Mouse (Mus musculus): ENCODE results near the gene Fam71e2. TPM values are rescaled to one million over a fixed set of nuclear protein-coding genes. Genes with fewer than 3 reads are reported as not detected.
A peak's percentile ranks its signal among the peaks of the same experiment; 100 is the strongest.

Fam71e2 gene
- polyA plus RNA-seq, 1 experiment from 2014 or later, result not detected

DNA sequence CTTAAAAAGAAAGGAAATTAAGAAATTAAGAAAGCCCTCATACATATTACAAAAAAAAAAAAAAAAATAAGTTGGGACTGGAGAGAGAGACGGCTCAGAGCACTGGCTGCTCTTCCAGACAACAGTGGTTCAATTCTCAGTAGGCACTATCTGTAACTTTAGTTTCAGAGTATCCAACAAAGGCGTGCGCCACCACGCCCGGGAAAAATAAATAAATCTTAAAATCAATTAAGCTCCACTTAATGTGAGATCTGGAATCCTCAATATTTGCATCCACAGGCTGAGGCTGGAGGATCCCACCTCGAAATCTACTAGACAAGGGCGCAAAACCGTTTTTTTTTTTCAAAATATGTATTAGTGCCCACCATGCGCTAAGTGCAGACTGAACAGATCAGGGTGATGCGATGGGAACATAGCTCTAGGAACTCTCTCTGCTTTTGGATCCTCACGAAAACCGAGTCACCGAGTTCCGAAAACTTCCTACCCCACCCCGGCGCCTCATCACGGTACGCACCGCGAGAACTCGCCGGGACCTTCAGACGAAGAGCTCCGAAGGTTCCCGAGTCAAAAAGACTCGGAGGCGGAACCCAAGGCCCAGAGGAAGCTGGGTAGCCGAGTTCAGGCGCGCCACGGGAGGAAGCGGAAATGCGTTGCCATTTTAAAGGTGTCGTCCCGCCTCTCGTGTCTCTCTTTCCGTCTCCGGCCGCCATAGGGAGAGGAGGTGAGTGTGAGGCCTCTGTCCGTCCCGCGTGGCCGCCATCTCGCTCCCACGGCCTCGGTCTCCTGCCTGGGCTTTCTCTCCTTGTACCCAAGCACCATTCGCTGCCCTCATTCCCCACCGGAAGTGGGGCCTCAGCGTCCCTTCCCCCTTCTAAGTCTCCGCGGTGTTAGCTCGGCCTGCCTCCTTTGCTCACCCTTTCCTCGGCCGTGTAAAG is 21.4 kb upstream of the Fam71e2 start, which contains the start of gene Rpl28:
Gene Rpl28, plus strand, starts transcription at position 597 of the 935 bp plus-strand sequence.
- peak within 1 kb of the TSS; percentile 90 for H3K27ac ChIP-seq
- peaks cover 19% of the 10 kb centered on the region for H3K36me3 ChIP-seq (replicated peaks)
- H3K4me1 ChIP-seq, result peaks cover 26% of the 10 kb centered on the region
- 2% methylated on average over 54 of the region's 54 CpGs for WGBS
- H3K9me3 ChIP-seq, result no peaks in the 10 kb centered on the region
- 0 out of 2 replicates have a peak, but pooled peaks cover 2% of the 10 kb centered on the region for H3K27me3 ChIP-seq (replicated peaks)
- H3K4me3 ChIP-seq, result peak within 1 kb of the TSS; percentile 92
- peak within 1 kb of the TSS; percentile 95 for H3K9ac ChIP-seq
- ATAC-seq (replicated peaks), result peak; percentile 89
- peak within 1 kb of the TSS; percentile 77 for H3K4me2 ChIP-seq

DNA sequence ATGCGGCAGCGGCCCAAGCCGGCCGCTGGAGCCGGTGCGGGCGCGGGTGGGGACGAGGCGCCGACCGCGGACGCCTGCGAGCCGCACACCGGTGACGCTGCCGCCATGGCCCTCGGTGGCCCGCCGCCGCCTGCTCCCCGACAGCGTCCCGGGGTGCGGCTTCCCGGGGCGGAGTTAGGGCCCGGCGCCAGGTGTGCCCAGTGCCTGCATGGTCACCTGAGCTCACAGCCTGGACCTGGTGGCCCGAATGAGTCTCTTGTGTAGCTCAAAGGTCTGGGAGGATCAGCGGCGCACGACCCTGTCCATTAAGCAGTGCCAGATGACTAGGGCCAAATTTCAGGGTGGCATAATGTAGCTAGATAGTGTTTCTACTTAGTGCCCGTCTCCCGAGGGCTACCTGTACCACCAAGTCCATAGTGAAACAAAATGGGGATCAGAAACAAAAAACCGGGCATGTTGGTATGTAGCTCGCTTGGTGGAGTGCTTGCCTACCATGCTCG is 18.4 kb upstream of the Fam71e2 start, which contains the start of gene Tmem238:
Gene Tmem238, minus strand, starts transcription at position 221 of the 500 bp plus-strand sequence.
- Histone ChIP-seq H3K27ac (peak within 1 kb of the TSS; percentile 64), H3K27me3 (replicated peaks) (0 out of 2 replicates have a peak, but pooled peaks cover 2% of the 10 kb centered on the region), H3K9me3 (no peaks in the 10 kb centered on the region), H3K4me1 (peaks cover 21% of the 10 kb centered on the region), H3K36me3 (replicated peaks) (peaks cover 1% of the 10 kb centered on the region; the same call in 1 of the 2 replicates), H3K9ac (peak within 1 kb of the TSS; percentile 71), H3K4me2 (peak within 1 kb of the TSS; percentile 84), H3K4me3 (peak within 1 kb of the TSS; percentile 48)
- WGBS, result 9% methylated on average over 40 of the region's 40 CpGs
- ATAC-seq (replicated peaks), result peak; percentile 8; the same call in 1 of the 2 replicates

DNA sequence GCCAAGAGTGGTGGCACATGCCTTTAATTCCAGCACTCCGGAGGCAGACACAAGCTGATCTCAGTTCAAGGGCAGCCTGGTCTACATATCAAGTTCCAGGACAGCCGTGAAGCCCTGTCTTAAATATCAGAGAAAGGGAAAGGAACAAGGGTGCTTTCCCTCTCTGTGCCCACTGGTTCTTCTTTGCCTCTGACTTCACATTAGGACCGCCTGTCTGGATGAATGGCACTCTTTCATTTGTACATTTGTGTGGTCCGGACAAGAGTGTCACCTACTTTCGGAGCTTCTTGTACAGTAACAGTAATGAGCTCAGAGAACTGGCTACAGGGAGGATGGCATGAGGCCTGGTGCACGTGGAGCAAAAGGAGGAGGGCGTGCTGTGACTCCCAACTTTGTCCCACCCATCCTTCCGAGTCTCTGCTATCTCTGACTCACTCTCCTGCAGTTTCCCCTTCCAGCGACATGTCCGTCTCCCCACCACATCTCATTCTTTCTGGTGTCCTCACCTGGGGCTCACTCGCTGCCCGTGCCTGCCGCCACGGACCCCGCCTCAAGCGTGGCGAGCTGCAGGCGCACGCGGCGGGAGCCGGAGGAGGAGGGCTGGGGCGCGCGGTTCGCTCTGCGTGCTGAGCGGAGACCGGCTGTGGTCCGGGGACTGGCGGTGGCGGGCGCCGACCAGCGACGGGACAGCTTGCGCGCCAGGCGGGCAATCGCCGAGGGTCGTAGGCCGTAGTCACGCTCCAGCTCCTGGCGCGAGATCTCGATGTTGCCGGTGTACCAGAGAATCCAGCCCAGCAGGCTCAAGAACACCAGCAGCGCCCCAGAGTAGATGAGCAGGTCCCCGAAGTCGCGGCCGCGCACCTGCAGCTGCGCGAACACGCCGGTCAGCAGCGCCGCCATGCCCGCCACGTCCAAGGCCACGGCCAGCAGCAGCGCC is 17.7 kb upstream of the Fam71e2 start:
- H3K27ac ChIP-seq, result peak overlapping the region; percentile 64
- WGBS, result 2% methylated on average over 64 of the region's 64 CpGs

DNA sequence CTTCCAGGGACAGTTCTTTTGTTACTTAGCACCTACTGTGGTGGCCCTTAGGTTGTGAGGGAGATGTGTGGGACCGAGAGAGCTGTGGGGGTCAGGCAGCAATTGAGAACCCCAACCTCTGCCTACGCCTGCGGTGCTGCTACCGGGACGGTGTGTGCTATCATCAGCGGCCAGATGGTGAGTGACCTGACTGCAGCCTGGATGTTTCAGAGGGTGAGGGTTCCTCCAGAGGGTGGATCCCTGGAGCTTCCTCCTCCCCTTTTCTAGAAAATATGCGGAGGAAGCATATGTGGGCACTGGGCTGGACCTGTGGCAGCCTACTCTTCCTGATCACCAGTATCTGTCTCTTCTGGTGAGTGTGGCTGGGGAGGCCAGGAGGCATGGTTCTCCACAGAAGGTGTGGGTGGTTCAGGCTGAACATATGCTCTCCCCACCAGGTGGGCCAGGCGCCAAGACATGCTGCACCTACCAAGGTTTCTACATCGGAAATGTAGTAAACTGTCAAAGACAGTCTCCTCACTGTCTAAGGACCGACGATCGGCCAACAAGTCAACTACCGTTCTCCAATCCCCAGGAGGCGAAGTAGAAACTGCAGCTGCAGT is 12.7 kb upstream of the Fam71e2 start:
- Histone ChIP-seq H3K4me2 (no peak overlapping the region), H3K27me3 (replicated peaks) (peaks cover 14% of the 10 kb centered on the region; the same call in 1 of the 2 replicates), H3K4me3 (no peak overlapping the region), H3K27ac (no peak overlapping the region), H3K9me3 (no peaks in the 10 kb centered on the region), H3K9ac (no peak overlapping the region), H3K4me1 (peaks cover 5% of the 10 kb centered on the region), H3K36me3 (replicated peaks) (no peaks in the 10 kb centered on the region)
- ATAC-seq (replicated peaks), result no peak
- WGBS, result 86% methylated on average over 14 of the region's 14 CpGs

More for the DNA sequence above, 17.7 kb upstream of the Fam71e2 start:
- Histone ChIP-seq H3K36me3 (replicated peaks) (no peaks in the 10 kb centered on the region), H3K4me2 (peak overlapping the region; percentile 84), H3K4me1 (peaks cover 14% of the 10 kb centered on the region), H3K27me3 (replicated peaks) (0 out of 2 replicates have a peak, but pooled peaks cover 2% of the 10 kb centered on the region), H3K9me3 (no peaks in the 10 kb centered on the region), H3K9ac (peak overlapping the region; percentile 71), H3K4me3 (peak overlapping the region; percentile 48)
- peak; percentile 34 for ATAC-seq (replicated peaks)

DNA sequence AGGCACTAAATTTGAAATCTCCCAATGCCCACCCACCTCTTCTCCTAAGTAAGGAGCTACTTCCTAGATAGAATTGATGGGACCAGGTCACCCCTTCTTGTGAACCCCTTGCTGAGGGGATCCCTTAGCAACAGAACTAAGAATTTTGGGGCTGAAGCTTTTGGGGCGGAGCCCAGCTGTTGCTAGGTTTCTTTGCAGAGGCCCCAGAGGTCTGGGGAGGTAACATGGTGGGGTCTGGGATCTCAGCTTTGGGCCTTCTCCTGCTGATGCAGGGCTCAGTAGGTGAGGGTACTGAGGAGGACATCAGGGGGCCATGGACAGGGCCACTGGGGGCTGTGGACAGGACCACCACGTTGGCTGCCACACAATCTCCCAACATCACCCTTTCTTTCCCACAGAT is 11.7 kb upstream of the Fam71e2 start, which contains the start of the genes Il11 and Tmem190:
Gene Il11, minus strand, starts transcription at position 101 of the 400 bp plus-strand sequence.
Gene Tmem190, plus strand, starts transcription at position 179 of the 400 bp plus-strand sequence.
- WGBS, result 71% methylated on average over 2 of the region's 2 CpGs
- no peaks in the 10 kb centered on the region for H3K4me1 ChIP-seq

DNA sequence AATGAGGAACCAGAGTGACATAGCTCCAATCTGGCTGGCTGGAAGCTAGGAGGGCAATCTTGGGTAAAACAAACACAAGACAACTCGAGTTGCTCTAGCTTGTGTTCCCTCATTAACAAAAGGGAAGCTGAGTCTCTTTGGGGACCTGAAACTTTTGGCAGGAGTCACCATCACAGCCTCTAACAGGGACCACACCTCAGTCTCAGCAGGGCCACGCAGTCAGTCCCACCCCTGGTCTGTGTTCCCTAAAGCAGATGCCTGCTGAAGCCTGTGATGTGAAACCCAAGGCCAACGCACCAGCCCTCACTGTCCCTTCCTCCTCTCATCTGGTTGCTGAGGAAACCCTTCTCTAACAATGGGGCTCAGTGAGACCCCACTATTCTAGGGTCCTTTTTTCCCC is 11.0 kb upstream of the Fam71e2 start:
- Histone ChIP-seq H3K4me1 (peaks cover 5% of the 10 kb centered on the region; the same call in 1 of the 2 replicates), H3K9me3 (no peaks in the 10 kb centered on the region), H3K9ac (no peak overlapping the region), H3K27ac (no peak overlapping the region), H3K36me3 (replicated peaks) (no peaks in the 10 kb centered on the region), H3K27me3 (replicated peaks) (peaks cover 28% of the 10 kb centered on the region), H3K4me3 (no peak overlapping the region), H3K4me2 (no peak overlapping the region)
- no peak for ATAC-seq (replicated peaks)
- WGBS, result 58% methylated on average over 3 of the region's 3 CpGs

More for the DNA sequence above, 11.7 kb upstream of the Fam71e2 start, which contains the start of the genes Il11 and Tmem190:
- H3K36me3 ChIP-seq (replicated peaks), result no peaks in the 10 kb centered on the region
- H3K4me2 ChIP-seq, result no peak within 1 kb of the TSS
- no peak for ATAC-seq (replicated peaks)
- no peak within 1 kb of the TSS for H3K27ac ChIP-seq
- peaks cover 24% of the 10 kb centered on the region for H3K27me3 ChIP-seq (replicated peaks)
- H3K9me3 ChIP-seq, result no peaks in the 10 kb centered on the region
- H3K4me3 ChIP-seq, result no peak within 1 kb of the TSS
- H3K9ac ChIP-seq, result no peak within 1 kb of the TSS

DNA sequence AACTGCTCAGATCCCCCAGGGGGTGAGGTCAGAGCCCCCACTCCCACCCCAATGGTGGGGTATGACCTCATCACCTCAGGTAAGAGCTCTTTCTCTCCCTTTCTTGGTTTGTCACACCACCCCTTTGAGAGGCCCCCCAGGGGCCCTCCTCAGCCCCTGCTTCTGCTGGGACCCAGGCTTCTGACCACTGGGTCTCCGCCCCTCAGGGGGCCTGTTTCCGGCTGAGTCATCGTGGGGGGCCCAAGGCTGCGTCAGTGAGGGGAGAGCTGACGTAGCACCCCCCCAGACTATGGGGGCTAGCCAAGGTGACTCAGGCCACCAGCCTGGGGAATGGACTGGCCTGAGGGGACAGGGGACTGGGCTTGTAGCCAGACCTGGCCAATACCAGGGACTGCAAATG is 8.8 kb upstream of the Fam71e2 start:
- 33% methylated on average over 5 of the region's 5 CpGs for WGBS
- Histone ChIP-seq H3K27me3 (replicated peaks) (peaks cover 47% of the 10 kb centered on the region), H3K4me1 (peaks cover 10% of the 10 kb centered on the region; the same call in 1 of the 2 replicates), H3K9ac (no peak overlapping the region), H3K4me3 (no peak overlapping the region), H3K4me2 (no peak overlapping the region), H3K9me3 (no peaks in the 10 kb centered on the region), H3K36me3 (replicated peaks) (no peaks in the 10 kb centered on the region), H3K27ac (no peak overlapping the region)
- ATAC-seq (replicated peaks), result no peak

DNA sequence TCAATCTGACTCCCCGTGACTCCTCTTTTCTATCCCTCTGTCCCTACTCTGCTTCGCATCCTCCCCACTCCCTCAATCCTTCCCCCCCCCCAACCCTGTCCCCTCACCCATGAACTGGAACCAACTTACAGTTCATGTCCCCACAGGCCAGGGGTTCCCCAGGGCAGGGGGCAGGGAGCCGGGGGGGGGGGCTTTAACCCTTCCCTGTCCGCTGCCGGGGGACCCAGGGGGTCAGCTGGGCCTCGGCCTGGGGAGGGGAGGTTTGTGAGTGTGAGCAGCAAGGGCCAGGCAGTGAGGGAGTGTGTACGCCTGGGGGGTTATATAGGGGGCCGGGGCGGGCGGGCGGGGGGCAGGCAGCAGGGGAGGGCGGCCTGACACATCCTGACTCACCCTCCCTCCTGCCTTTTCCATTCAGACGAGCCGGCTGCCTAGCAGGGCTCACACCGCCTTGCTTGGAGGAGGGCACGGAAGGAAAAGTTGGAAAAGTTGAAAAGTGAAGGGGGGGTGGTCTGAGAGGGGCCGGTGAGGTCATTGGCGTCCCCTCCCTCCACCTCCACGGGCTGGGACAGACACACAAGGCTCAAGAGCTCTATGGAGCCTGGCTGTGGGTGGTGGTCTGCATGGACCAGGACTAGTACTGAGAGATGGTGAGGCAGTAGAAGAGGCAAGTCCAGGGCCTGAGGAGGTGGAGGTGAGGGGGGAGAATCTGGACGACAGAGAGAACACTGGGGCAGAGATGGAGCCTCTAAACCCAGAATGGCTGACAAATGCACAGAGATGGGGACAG is 6.9 kb upstream of the Fam71e2 start:
- Histone ChIP-seq H3K4me2 (no peak overlapping the region), H3K36me3 (replicated peaks) (no peaks in the 10 kb centered on the region), H3K27me3 (replicated peaks) (peaks cover 47% of the 10 kb centered on the region), H3K9ac (no peak overlapping the region), H3K27ac (no peak overlapping the region), H3K9me3 (no peaks in the 10 kb centered on the region), H3K4me1 (peaks cover 10% of the 10 kb centered on the region; the same call in 1 of the 2 replicates), H3K4me3 (no peak overlapping the region)
- no peak for ATAC-seq (replicated peaks)
- 1% methylated on average over 15 of the region's 20 CpGs for WGBS

DNA sequence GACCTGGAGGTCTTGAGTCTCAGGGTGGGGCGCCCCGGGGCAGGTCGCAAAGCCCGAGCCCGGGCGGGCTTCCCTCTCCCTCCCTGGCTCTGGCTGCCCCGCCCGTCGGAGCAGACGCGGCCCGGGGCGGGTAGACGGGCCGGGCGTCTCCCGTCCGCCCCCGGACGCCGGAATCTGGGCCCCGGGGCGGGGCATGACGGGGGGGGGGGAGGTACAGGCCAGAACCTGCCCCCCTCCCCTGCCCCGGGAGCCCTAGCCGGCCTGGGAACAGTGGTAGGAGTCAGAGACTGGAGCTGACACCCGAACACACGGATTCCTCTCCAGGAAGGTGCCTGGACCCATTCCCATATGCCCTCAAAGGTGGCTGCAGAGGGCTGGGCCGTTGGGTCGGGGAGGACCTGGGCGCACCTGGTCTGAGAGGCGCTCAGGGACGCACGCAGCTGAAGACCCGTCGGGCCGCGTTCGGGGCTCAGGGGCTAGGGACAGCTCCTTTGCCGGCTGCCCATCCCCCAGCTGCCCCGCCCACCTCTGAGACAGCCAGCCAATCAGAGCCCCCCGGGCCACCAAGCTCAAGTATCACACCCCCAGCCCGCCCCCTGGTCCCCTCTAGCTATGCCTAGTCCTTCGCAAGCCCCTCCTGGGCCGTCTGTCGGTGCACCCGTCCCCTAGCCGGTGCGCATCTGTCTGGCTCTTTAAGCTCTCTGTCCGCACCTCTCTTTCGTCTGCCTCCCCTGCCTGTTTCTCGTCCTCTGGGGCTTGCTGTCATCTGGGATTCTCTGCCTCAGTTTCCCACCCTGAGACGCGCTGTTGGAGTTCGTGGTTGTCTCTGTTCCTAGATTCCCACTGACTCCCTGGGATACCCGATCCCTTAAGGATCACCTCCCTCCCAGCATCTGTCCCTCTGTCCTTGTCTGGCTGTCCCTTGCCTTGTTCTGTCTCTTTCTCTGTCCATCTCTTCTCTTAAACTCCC is 6.0 kb upstream of the Fam71e2 start:
- ATAC-seq (replicated peaks), result peak; percentile 74

DNA sequence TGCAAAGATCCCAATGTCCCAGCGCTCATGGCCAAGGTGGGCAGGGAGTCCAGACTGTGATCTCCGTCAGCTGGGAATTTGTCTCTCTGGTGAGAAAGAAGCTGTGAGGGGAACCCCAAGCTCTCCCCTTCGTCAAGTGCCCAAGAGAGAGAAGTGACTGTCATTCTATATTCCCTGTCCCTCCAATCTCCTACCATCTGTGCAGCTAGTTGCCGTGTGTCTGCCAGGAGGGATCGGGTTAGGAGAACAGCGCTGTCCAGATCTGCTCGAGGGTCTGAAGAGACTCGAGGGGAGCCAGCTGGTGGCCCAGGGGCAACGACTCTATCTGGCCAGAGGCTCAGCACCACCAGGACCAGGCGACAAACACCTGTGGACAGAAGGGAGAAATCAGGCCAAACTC is 5.0 kb upstream of the Fam71e2 start:
- no peak overlapping the region for H3K4me3 ChIP-seq
- H3K4me1 ChIP-seq, result peaks cover 10% of the 10 kb centered on the region; the same call in 1 of the 2 replicates
- H3K27me3 ChIP-seq (replicated peaks), result peaks cover 47% of the 10 kb centered on the region
- no peak overlapping the region for H3K4me2 ChIP-seq
- 55% methylated on average over 10 of the region's 10 CpGs for WGBS
- H3K9me3 ChIP-seq, result no peaks in the 10 kb centered on the region
- no peak overlapping the region for H3K27ac ChIP-seq
- H3K9ac ChIP-seq, result no peak overlapping the region
- no peaks in the 10 kb centered on the region for H3K36me3 ChIP-seq (replicated peaks)
- ATAC-seq (replicated peaks), result no peak

More for the DNA sequence above, 6.0 kb upstream of the Fam71e2 start:
- H3K4me1 ChIP-seq, result peaks cover 10% of the 10 kb centered on the region; the same call in 1 of the 2 replicates
- H3K4me3 ChIP-seq, result peak overlapping the region; percentile 37
- H3K36me3 ChIP-seq (replicated peaks), result no peaks in the 10 kb centered on the region
- H3K4me2 ChIP-seq, result peak overlapping the region; percentile 54
- no peaks in the 10 kb centered on the region for H3K9me3 ChIP-seq
- H3K27me3 ChIP-seq (replicated peaks), result peaks cover 47% of the 10 kb centered on the region
- H3K27ac ChIP-seq, result no peak overlapping the region
- WGBS, result under 1% methylated on average over 35 of the region's 56 CpGs
- peak overlapping the region; percentile 39 for H3K9ac ChIP-seq

Data from midbrain, embryonic 15.5 days (tissue).